Mouse (Mus musculus) NIH3T3 (cell line): ENCODE measurements at regions not wholly inside any gene's neighbourhood (a gene's known extent, or its start where the extent isn't known, plus 50 kb on each side); places are given as distances from the start of the nearest gene placed in this dataset.
A peak's percentile ranks its signal among the peaks of the same experiment; 100 is the strongest.

Experiments
- DNase-seq: peaks from one replicate; pipeline ENCODE4 v3.0.0-alpha.2; 2012; ENCODE audit warnings: low read depth

GRCm38 (mm10) chr6:148539207-148539960 lies 95.2 kb upstream of the Tmtc1 start:
- no peak for DNase-seq

GRCm38 (mm10) chr6:148534364-148534763 lies 90.2 kb upstream of the Tmtc1 start:
- no peak for DNase-seq

- peak; percentile 6 for DNase-seq
These were observed 86.9 kb upstream of the Tmtc1 start for GRCm38 (mm10) chr6:148531068-148531467.

GRCm38 (mm10) chr6:148528611-148529010 lies 84.4 kb upstream of the Tmtc1 start:
- DNase-seq = no peak

GRCm38 (mm10) chr6:148522893-148523292 lies 78.7 kb upstream of the Tmtc1 start:
- no peak for DNase-seq

- no peak for DNase-seq
These were observed 73.5 kb upstream of the Tmtc1 start for GRCm38 (mm10) chr6:148517536-148518245.

GRCm38 (mm10) chr6:148516654-148517053 lies 72.5 kb upstream of the Tmtc1 start:
- DNase-seq = no peak

- DNase-seq = no peak
These were observed 70.9 kb upstream of the Tmtc1 start for GRCm38 (mm10) chr6:148515105-148515504.

GRCm38 (mm10) chr6:148514645-148515044 lies 70.5 kb upstream of the Tmtc1 start:
- no peak for DNase-seq

- no peak for DNase-seq
These were observed 69.9 kb upstream of the Tmtc1 start for GRCm38 (mm10) chr6:148514124-148514523.

- no peak for DNase-seq
These were observed 68.9 kb upstream of the Tmtc1 start for GRCm38 (mm10) chr6:148513134-148513533.

GRCm38 (mm10) chr6:148505325-148505724 lies 61.1 kb upstream of the Tmtc1 start:
- DNase-seq = no peak

GRCm38 (mm10) chr6:148500251-148501179 lies 56.3 kb upstream of the Tmtc1 start:
- peak; percentile 4 for DNase-seq
